Mouse (Mus musculus): ENCODE measurements at regions not wholly inside any gene's neighbourhood (a gene's known extent, or its start where the extent isn't known, plus 50 kb on each side); places are given as distances from the start of the nearest gene placed in this dataset.

- DNase-seq (ENCODE audit: low spot score), result no peak
- intact Hi-C loops (cut with DNase I), result loop anchor here (5.0 kb wide), 1 partner anchor 122 kb away; the partner anchor contains the start of gene Cxcr4
Observed at GRCm38 (mm10) chr1:128470786-128471185, 53.6 kb upstream of the Dars start.

GRCm38 (mm10) chr1:128469054-128469453, 51.9 kb upstream of the Dars start:
- DNase-seq (ENCODE audit: low spot score), result no peak
- intact Hi-C loops (cut with DNase I), result no loop called here
